Mouse (Mus musculus) midbrain, embryonic 15.5 days (tissue): ENCODE data around the gene Fam241a. TPM values are rescaled to one million over a fixed set of nuclear protein-coding genes. Genes with fewer than 3 reads are reported as not detected.

ENCODE experiments used
- ATAC-seq: fragments of 200-750 bp; cut with Nextera tagmentation; replicated peaks from 2 replicates; pipeline ENCODE4 v1.8.0; 2017; ENCODE audit warnings: moderate TSS enrichment
- H3K27ac ChIP-seq: fragments of 300-500 bp; sonication (generic); 2 replicates; pipeline ENCODE4 v1.5.1; 2015; ENCODE audit warnings: mild to moderate bottlenecking, inconsistent platforms
- H3K27me3 ChIP-seq: fragments of 300-500 bp; sonication (generic); replicated peaks from 2 replicates; pipeline ENCODE4 v1.6.1; 2015; ENCODE audit warnings: inconsistent platforms
- H3K36me3 ChIP-seq: fragments of 300-500 bp; sonication (generic); replicated peaks from 2 replicates; pipeline ENCODE4 v1.6.1; 2015; ENCODE audit warnings: inconsistent platforms
- H3K4me1 ChIP-seq: fragments of 300-500 bp; sonication (generic); 2 replicates; pipeline ENCODE4 v1.6.1; 2015; ENCODE audit warnings: inconsistent platforms
- H3K4me2 ChIP-seq: fragments of 300-500 bp; sonication (generic); 2 replicates; pipeline ENCODE4 v1.6.1; 2015; ENCODE audit warnings: inconsistent platforms, mild to moderate bottlenecking, moderate library complexity
- H3K4me3 ChIP-seq: fragments of 300-500 bp; sonication (generic); 2 replicates; pipeline ENCODE4 v1.5.1; 2015; ENCODE audit warnings: mild to moderate bottlenecking, inconsistent platforms
- H3K9ac ChIP-seq: fragments of 300-500 bp; sonication (generic); 2 replicates; pipeline ENCODE4 v1.6.1; 2015; ENCODE audit warnings: mild to moderate bottlenecking, inconsistent platforms
- H3K9me3 ChIP-seq: fragments of 300-500 bp; sonication (generic); 2 replicates; pipeline ENCODE4 v1.6.1; 2016; ENCODE audit warnings: inconsistent platforms
- WGBS: fragments of 180-500 bp; shearing (Covaris S2); methylation state at CpG from one replicate; pipeline ENCODE4 v1.1.7; 2015; ENCODE audit warnings: mixed read lengths; 5-methylcytosine and 5-hydroxymethylcytosine counted together
- polyA plus RNA-seq: library from polyadenylated mRNA; unstranded; fragments of >200 nt; fragmentation: Nextera tagmentation; extraction: Ambion mirVana; gene quantifications from 2 replicates; pipeline ENCODE4 v1.2.1, GENCODE M21; 2015

Fam241a gene
- polyA plus RNA-seq, 1 experiment from 2014 or later, result 8.5 TPM

- Histone ChIP-seq H3K9ac (no peak overlapping the region), H3K4me3 (no peak overlapping the region), H3K36me3 (peaks cover 9% of the 10 kb centered on the region; the same call in 1 of the 2 replicates), H3K9me3 (no peaks in the 10 kb centered on the region), H3K27ac (no peak overlapping the region), H3K4me2 (no peak overlapping the region), H3K4me1 (peaks cover 12% of the 10 kb centered on the region), H3K27me3 (no peaks in the 10 kb centered on the region)
- no peak for ATAC-seq
- WGBS, result 80% methylated on average over 17 of the region's 17 CpGs
Measured at GRCm38 (mm10) chr3:127823886-127824863, 71.9 kb downstream of the Fam241a start.

GRCm38 (mm10) chr3:127821209-127821608, 74.9 kb downstream of the Fam241a start:
- Histone ChIP-seq H3K36me3 (peaks cover 9% of the 10 kb centered on the region; the same call in 1 of the 2 replicates), H3K4me3 (no peak overlapping the region), H3K27me3 (no peaks in the 10 kb centered on the region), H3K9me3 (no peaks in the 10 kb centered on the region), H3K4me2 (no peak overlapping the region), H3K9ac (no peak overlapping the region), H3K27ac (no peak overlapping the region), H3K4me1 (no peaks in the 10 kb centered on the region)
- 87% methylated on average over 5 of the region's 5 CpGs for WGBS
- ATAC-seq, result no peak

DNA sequence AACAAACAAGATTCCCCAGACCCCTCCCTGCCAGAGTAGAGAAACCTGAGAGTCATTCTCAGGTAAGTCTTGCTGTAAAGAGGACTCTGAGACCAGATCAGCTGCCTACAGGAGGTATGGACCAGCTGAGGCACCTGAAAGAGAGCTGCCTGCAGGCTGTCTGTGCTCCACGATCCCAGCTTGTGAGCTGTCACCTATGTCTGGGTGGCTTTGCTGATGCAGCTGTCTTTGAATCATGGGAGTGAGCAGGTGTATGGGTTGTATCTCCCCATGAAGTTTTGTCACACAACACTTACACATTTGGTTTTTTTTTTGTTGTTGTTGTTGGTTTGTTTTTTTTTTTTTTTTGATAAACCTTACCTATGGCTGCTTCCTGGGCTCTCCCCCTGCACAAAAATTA, 75.7 kb downstream of the Fam241a start:
- Histone ChIP-seq H3K27ac (no peak overlapping the region), H3K9ac (no peak overlapping the region), H3K4me1 (no peaks in the 10 kb centered on the region), H3K36me3 (peaks cover 9% of the 10 kb centered on the region; the same call in 1 of the 2 replicates), H3K4me2 (no peak overlapping the region), H3K4me3 (no peak overlapping the region), H3K27me3 (no peaks in the 10 kb centered on the region), H3K9me3 (no peaks in the 10 kb centered on the region)
- WGBS, result 93% methylated on average over 1 of the region's 1 CpGs
- no peak for ATAC-seq

Other genes with a start within 250 kb of the Fam241a start
- 0.37 and 0.45 TPM in 2 replicates for gene Alpk1, start 115.8 kb downstream of the Fam241a start, polyA plus RNA-seq
- 3.3 and 3.7 TPM in 2 replicates for gene Tifa, start 106.5 kb downstream of the Fam241a start, polyA plus RNA-seq
- 95.0 and 100 TPM in 2 replicates for gene Ap1ar, start 58.8 kb downstream of the Fam241a start, polyA plus RNA-seq